Mouse (Mus musculus) cerebellum, adult 11-12 months (tissue): Measurements from ENCODE around the gene Mxi1.
A peak's percentile ranks its signal among the peaks of the same experiment; 100 is the strongest.

Experiments used
- DNase-seq: peaks from one replicate; pipeline ENCODE4 v3.0.0; 2022

The Mxi1 gene

GRCm38 (mm10) chr19:53310348-53310747, at the start of gene Mxi1:
Gene Mxi1, plus strand, starts transcription at chr19:53310518.
- peak; percentile 88 for DNase-seq

DNA sequence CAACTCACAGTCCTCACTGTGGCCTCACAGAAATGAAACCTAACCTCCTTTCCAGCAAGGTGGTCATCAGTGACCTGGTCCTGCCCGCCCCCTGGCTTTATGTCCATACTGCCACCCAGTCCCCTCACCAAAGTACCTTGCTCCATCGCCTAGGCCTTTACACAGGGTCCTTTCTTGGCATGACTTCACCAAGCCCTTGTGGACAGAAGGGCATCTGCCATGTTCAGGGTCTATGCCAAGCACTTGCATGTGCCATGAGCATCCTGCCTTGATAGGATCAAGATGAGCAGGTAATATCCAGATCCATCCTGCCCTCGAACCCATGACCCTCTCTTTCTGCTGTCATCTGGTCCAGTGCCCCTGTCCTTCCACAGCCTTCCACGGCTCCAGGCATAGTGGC, 49.5 kb upstream of the Mxi1 start:
- peak; percentile 38 for DNase-seq

GRCm38 (mm10) chr19:53262061-53262460, 48.3 kb upstream of the Mxi1 start:
- DNase-seq = no peak

DNA sequence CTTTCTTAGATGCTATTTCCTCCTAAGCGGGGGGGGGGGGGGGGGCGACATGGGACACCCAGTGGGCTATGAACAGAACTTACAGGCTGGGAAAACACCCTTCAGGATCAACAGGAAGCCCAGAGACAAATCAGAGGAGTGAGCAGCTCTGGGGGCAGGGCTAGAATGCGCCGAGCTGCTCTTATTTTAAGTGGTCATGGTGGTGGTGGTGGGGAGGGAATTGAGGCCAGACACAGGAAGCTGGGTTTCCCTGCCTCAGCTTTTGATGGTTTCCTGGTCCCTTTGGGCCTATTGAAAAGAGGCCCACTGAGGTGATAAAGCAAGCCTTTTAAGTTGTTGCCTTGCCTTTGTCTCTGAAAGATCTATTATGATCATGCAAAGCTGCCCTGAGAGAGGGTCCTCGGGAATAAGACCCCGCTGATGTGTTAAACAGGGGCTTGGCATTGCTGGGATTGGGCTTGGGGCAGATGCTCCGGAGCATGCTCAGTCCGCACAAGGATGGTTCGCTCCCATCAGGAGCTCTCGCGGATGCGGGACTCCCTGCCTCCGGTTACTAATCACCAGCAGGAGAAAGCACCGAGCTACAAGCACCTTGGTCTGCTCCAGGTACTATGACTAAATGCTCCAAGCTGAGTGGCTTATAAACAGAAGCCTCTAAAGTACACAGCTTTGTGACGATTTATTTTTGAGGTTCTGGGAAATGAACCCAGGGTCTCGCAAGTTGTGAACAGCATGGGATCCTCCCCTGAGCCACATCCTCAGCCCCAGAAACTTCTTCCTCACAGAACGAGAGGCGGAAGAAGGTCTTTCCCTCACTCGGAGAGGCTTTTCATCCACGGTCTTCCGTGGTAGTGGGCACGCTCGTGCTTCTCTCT, 46.2 kb upstream of the Mxi1 start:
- DNase-seq = no peak

DNA sequence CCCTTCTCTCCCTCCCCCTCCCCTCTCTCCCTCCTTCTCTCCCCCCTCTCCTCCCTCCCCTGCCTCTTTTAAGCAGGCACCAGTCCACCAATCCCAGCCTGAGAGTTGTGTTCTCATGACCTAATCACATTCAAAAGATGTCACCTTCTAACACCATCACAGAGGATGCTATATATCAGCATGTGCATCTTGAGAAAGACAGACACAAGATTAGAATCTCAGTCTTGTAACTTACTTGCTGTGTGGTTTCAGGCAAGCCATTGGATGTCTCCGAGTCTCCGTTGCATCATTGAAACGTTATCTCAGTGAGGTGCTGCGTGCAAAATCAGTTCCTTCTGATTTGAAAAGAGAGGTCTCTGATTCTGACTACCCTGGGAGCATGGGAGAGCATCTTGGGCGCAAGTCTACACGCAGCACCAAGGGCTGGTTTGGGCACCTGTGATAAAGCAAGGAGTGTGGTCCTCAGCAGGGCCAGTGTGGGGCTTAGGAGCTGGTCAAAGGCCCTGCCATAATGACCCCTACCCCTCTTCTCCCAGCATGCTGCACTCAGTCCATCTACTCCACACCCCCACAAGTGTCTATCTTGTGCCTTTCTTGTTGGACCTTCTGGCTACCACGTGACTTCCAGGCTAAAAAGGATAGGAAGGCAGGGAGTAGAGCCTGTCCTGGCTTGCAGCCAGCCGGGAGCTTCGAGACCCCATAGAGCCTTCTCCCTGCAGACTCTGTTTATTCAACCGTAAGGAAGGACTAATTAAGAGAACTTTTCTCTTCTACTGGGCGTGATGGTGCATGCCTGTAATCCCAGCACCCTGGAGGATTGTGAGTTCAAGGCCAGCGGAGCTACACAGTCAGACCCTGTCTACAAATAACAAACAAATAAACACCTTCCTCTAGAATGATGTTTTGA, 45.2 kb upstream of the Mxi1 start:
- no peak for DNase-seq

DNA sequence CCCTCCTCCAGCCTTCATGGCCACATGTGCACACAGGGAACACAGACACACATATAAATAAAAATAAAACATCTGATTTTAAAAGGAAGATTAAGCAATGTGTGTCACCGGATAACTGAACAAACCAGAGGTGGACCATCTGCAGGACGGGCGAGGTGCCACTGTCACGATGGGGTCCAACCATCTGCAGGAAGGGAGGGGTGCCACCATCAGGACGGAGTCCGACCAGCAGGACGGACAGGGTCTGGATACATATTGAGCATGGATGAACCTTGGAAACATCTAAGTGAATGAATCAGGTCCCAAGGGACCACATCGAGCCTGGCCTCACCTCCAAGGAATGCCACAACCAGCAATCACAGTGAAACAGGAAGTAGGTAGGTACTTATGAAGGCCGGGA, 43.0 kb upstream of the Mxi1 start:
- no peak for DNase-seq

GRCm38 (mm10) chr19:53273055-53273722, 37.1 kb upstream of the Mxi1 start:
- no peak for DNase-seq

GRCm38 (mm10) chr19:53273781-53274428, 36.4 kb upstream of the Mxi1 start:
- DNase-seq = no peak

DNA sequence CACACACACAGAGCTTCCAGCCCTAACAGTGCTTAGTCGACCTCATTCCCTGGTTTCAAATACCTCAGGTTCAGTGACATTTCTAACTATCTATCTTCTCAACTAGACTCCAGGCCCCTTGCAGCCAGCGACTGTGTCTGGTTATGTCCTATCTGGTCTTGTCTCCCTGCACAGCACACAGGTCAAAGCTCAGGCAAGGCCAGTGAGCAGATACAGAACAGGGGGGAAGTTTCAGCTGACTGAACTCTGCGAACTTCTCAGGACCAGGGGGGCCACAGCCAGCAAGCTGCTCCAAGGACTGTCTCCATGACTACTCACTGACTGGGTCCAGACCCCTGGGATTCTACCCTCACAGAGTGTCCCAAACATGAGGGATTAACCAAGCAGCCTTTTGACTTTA, 35.1 kb upstream of the Mxi1 start:
- DNase-seq = no peak

DNA sequence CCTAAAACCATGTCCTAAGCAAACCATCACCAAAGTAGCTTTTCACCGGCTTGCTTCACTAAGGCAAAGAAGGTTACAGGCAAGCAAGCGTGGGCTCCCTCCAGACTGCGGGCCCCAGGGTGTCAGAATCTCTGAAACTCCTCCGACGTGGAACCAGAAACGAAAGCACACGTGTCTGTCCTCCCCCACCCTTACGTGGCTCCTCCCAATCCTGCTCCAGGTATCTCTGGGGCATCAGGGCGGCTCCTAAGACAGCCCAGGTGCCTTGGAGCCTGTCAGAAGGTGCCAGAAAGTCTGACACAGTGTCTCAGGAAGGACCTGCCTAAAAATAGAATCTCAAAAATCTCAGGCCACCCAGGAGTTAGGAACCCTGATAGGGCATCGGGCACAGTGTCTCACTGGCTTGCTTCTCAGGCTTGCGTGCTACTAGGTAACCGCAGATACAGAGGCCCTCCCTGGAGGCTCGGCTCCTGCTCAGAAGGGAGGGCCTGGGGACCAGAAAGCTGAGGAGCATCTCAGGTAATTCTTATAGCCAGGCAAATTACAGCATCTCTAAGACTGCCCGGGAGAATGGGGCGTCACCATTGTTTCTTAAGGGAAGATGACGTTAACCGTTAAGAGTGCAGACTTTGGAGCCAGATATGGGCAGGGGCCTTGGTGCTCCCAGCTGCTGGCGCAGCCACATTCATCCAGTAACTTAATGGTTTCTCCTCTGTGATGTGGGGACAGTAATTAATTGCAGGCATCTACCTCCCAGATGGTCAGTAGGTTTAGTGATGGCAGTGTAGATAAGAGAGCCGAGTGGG, 33.2 kb upstream of the Mxi1 start:
- no peak for DNase-seq

DNA sequence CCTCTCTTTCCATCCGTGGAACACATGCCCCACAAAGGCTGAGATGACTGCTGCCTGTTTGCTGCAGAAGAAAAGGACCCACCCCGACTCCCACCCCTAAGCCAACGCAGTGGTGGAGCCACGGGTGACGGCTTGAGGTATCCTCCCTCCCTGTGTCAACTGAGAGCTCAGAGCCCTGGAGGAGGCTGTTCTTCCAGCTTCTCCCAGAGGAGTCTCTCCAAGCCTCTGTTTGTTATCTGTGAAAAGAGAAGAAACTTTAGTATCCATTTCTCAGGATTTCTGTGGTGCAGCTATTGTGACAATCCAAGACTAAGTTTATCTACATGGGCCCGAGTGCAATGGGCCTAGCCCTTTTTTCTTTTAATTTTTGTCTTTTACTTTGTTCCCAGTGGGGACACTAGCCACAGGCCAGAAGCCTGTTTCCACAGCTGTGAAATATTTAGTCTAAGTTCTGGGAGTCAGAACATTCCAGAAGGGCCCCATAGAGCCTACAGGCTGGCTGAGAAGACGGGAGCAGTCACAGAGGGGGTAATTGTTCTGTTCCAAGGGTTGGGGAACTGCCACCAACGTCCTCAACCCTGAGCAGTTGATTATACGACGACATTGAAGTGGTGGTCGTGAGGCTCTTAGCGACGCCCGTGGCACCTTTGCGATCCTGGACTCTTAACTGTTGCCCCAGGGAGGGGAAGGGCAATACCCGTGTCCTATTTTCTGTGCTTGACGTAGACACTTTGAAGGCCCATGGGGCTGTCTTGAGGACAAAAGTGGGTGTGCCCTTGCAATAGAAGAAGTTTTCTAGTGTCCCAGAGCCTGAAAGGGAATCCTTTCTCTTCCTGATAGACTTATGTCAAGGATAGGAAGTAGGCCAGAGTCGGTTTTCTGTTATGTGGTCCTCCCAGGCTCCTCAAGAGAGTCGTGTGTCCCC, 31.6 kb upstream of the Mxi1 start:
- DNase-seq = no peak

DNA sequence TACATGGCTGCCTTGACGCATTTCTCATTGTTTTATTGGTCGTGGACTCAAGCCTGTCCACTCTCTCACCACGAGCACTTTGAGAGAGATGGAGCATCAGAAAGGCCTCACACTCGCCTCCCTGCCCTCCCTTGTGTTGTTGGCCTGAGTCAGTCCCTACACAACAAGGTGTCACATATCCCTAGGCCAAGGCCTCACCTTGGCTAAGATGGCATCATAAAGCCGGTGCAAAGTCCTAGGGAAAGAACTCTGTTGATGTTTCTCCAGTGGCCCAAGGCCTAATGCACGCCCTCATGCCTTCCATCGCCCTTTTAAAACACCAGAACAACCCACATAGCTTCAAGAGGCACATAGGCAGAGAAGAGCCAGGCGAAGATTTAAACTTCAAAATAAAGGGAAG, 30.1 kb upstream of the Mxi1 start:
- no peak for DNase-seq

DNA sequence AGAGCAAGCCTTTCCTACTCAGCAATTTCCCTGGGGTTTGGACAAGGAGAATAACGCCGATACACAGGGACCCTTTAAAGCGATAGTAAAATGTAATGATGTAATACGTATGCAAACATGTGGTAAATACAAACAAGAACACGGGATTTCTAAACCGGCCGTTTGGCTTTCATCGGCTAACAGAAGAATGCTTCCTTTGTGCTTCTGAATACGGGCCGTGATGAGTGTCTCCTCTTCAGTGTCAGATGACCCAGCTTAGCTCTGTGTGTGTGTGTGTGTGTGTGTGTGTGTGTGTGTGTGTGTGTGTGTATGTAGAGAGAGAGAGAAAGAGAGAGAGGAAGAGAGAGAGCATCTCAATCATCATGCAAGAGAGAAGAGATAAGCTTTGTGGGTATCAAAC, 27.7 kb upstream of the Mxi1 start:
- no peak for DNase-seq

GRCm38 (mm10) chr19:53283742-53284141, 26.6 kb upstream of the Mxi1 start:
- DNase-seq = no peak

DNA sequence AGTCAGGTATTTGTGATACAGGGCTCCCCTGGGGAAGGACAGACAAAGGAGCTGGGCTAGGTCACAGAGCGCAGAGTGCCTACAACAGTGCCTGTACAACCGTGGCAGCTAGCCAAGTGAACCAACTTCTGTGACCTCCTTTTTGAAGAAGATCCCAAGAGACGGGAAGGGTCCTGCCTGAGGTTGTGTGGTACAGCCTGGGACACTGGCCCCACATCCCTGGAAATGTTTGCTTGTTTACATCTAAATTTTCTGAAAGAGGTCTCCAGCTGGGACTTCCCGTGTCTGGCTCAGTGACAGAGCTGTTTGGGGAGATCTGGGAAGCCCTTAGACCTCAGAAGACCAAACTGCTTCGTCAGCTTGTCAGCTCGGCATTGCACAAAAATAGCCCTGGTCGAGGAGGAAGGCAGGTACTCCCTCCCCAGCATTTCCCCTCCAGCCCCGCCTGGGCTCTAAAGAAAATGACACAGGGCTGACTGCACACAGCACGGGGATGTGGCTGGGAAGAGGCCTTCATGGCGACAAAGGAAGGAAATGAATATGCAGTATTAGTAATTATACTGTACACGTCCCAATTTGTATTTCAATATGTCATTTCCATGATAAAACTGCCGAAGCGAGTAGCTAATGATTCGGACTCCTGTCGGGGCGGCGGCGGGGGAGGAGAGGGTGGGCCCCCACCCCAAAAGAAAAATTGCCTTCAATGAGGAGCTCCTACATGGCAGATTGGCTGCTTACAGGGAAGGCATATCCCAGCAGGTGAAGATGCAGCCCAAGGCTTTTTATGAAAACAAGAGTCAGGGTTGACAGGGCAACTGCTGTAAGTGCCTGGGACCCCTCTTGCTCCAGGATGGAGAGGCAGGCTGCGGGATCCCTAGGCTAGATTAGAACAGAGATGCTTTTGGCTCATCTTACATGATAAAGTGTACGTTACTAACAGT, 25.8 kb upstream of the Mxi1 start:
- no peak for DNase-seq

DNA sequence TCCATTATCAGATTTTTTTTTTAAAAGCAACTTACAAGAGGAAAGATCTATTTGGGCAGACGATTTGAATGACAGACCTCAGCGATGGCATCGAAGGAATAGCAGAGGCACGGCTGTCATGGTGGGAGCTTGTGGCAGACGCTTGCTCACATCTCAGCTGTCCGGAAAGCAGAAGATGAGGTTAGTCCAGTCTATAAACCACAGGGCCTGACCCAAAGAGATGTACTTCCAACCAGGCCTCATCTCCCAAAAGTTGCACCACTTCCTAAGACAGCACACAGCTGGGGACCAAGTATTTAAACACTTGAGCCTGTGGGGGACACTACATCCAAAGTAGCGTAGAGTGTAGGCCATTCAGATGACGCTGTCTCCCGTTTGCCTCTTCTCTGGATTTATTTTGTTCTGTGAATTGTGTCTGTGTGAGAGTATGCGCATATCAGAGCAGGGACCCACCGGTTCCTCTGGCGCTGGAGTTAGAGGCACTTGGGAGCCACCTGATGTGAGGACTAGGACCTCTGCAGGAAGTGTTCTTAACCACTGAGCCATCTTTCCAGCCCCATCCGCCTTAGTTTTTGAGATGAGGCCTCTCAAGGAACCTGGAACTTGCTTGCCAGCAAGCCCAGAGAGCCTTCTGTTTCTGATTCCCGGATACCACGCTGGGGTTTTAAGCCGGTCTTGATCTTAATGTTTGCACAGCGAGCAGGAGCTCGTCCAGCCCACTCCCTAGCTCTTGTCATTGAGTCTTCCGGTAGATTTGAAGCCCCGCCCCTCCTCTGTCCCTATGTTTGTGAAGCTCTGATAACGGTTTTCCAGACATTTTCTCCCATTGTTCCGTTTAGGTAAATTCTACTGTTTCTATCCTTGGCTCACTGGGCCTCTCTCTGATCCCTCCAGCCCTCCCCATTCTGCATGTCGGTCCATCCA, 13.7 kb upstream of the Mxi1 start:
- no peak for DNase-seq

DNA sequence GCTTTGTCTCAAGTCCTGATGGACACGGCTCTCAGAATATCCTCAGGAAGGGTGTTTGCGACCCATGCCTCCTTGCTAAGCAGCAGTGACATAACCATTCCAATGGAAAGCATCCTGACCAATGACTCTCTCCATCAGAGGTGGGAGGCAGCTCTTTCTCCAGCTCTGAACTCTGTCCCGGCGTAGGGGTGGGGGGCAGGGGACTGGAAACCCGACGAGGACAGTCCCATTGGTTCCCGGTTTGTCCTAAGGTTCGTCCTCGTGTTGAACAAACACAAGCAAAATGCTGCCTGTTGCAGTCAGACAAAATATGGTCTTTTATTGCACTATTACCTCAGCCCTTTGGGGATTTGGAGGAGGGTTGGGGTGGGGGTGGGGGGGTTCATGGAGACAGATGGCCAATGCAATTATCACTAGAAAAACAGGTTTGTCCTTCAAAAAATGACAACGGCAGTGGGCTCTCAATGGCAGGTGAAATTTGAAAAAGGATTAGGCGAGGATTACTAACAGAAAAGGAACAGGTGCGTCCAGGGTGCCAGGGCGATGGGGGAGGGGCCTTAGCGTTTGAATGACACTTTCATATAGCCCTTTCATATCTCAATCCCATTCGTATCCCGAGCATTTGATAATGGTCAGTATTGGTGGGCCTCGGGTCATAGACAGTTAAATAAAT, 11.0 kb upstream of the Mxi1 start:
- no peak for DNase-seq

GRCm38 (mm10) chr19:53299829-53300181, 10.5 kb upstream of the Mxi1 start:
- DNase-seq = no peak
